23 mouse cellular contexts compared by ENCODE assay signal in the genomic region with DNA sequence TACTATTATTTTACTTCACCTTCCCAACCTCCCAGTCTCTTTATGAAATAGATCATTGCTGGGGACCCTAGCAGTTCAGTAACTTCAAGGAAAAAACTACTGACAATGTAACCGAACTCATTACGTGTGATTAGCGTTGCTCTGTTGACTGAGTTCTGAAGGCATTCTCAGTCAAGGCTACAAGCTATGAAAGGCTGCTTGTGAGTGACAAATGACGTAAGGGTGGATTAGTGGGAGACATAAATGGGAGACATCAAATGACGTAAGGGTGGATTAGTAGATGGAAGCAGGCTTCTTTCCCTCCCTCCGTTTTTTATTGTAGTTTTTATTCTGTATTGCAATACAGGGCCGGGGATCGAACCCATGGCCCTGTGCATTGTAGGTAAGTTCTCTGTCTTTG. TPM values are rescaled to one million over a fixed set of nuclear protein-coding genes. Genes with fewer than 3 reads are reported as not detected.
DNase-seq lines count a peak whose midpoint lies in the region; ATAC-seq and TF ChIP-seq lines count a peak whose summit lies in the region.
"Had no signal": no experiment of that assay in that cellular context is flagged by ENCODE, and none has a peak within 500 bp of the region (broad histone marks: within the 10 kb centered on the region; RNA-seq: fewer than 3 reads in every experiment).

No protein-coding gene starts in this region.

- ATAC-seq in forebrain, embryonic 15.5 days (replicated peaks): no peak; the same call in 1 of the 2 replicates
- peak; percentile 50; the same call in 1 of the 2 replicates for ATAC-seq in forebrain, embryonic 12.5 days (ENCODE audit: low FRiP score)
- no peak for ATAC-seq in forebrain, postnatal 0 days
- ATAC-seq in forebrain, embryonic 14.5 days: peak; percentile 47
- ATAC-seq: activated CD4-positive, CD25-positive, alpha-beta regulatory T cell, adult 4 months; CD4-positive, CD25-positive, alpha-beta regulatory T cell, adult 4 months; Patski had no signal

- H3K4me3 ChIP-seq in forebrain, embryonic 10.5 days: no peak overlapping the region
- no peak overlapping the region for H3K4me3 ChIP-seq in forebrain, embryonic 15.5 days
- no peak overlapping the region for H3K4me3 ChIP-seq in forebrain, embryonic 12.5 days (replicated peaks)
- H3K4me3 ChIP-seq in forebrain, postnatal 0 days (ENCODE audit: low read depth, low read length): no peak overlapping the region
- no peak overlapping the region for H3K4me3 ChIP-seq in forebrain, embryonic 14.5 days (ENCODE audit: low read depth, low read length)
- H3K4me3 ChIP-seq: embryonic facial prominence, embryonic 10.5 days; embryonic facial prominence, embryonic 12.5 days had no signal

- H3K4me2 ChIP-seq in forebrain, embryonic 15.5 days (replicated peaks): no peak overlapping the region
- no peak overlapping the region for H3K4me2 ChIP-seq in forebrain, embryonic 12.5 days
- H3K4me2 ChIP-seq in forebrain, postnatal 0 days (ENCODE audit: low read depth): no peak overlapping the region
- no peak overlapping the region for H3K4me2 ChIP-seq in forebrain, embryonic 14.5 days (ENCODE audit: low read length)
- H3K4me2 ChIP-seq: embryonic facial prominence, embryonic 12.5 days had no signal

- H3K4me1 ChIP-seq in forebrain, embryonic 10.5 days: peaks cover 20% of the 10 kb centered on the region
- peaks cover 6% of the 10 kb centered on the region; the same call in 1 of the 2 replicates for H3K4me1 ChIP-seq in forebrain, embryonic 15.5 days
- H3K4me1 ChIP-seq in forebrain, embryonic 12.5 days: peaks cover 8% of the 10 kb centered on the region; the same call in 1 of the 2 replicates
- no peaks in the 10 kb centered on the region for H3K4me1 ChIP-seq in forebrain, postnatal 0 days (ENCODE audit: insufficient read depth)
- no peaks in the 10 kb centered on the region; the same call in 1 of the 2 replicates for H3K4me1 ChIP-seq in forebrain, embryonic 14.5 days (ENCODE audit: control insufficient read depth, insufficient read depth, low read length)
- H3K4me1 ChIP-seq: embryonic facial prominence, embryonic 10.5 days; embryonic facial prominence, embryonic 12.5 days had no signal

- H3K27me3 ChIP-seq in forebrain, embryonic 10.5 days (ENCODE audit: poor library complexity, severe bottlenecking): no peaks in the 10 kb centered on the region
- no peaks in the 10 kb centered on the region for H3K27me3 ChIP-seq in forebrain, embryonic 15.5 days
- H3K27me3 ChIP-seq in forebrain, embryonic 12.5 days: no peaks in the 10 kb centered on the region
- H3K27me3 ChIP-seq in forebrain, postnatal 0 days (ENCODE audit: insufficient read depth, low read length): no peaks in the 10 kb centered on the region
- no peaks in the 10 kb centered on the region for H3K27me3 ChIP-seq in forebrain, embryonic 14.5 days (replicated peaks; ENCODE audit: control insufficient read depth, insufficient read depth, low read length)
- H3K27me3 ChIP-seq: CH12.LX; embryonic facial prominence, embryonic 12.5 days; Patski had no signal

- no peak for TF ChIP-seq POLR2A in brain, embryonic 14.5 days (IDR thresholded peaks at IDR 0.05; ENCODE audit: borderline replicate concordance, extremely low read depth, insufficient read depth, insufficient read length, poor library complexity, severe bottlenecking)

- TF ChIP-seq CTCF in forebrain, postnatal 0 days (IDR thresholded peaks at IDR 0.05; ENCODE audit: low read depth): no peak
- TF ChIP-seq CTCF in brain, embryonic 14.5 days (IDR thresholded peaks at IDR 0.05; ENCODE audit: borderline replicate concordance, extremely low read depth, insufficient read depth, insufficient read length): no peak

- H3K27ac ChIP-seq in forebrain, embryonic 10.5 days: peak overlapping the region; percentile 45; the same call in 1 of the 2 replicates
- no peak overlapping the region for H3K27ac ChIP-seq in forebrain, embryonic 15.5 days (replicated peaks)
- no peak overlapping the region for H3K27ac ChIP-seq in forebrain, embryonic 12.5 days
- no peak overlapping the region for H3K27ac ChIP-seq in forebrain, postnatal 0 days (ENCODE audit: low read depth, low read length)
- no peak overlapping the region for H3K27ac ChIP-seq in forebrain, embryonic 14.5 days (ENCODE audit: low read depth, low read length)
- H3K27ac ChIP-seq: embryonic facial prominence, embryonic 10.5 days; embryonic facial prominence, embryonic 12.5 days had no signal

- H3K9ac ChIP-seq in forebrain, embryonic 15.5 days (replicated peaks): no peak overlapping the region
- H3K9ac ChIP-seq in forebrain, embryonic 12.5 days: no peak overlapping the region
- H3K9ac ChIP-seq in forebrain, postnatal 0 days: no peak overlapping the region
- no peak overlapping the region for H3K9ac ChIP-seq in forebrain, embryonic 14.5 days (ENCODE audit: low read length)
- H3K9ac ChIP-seq: embryonic facial prominence, embryonic 12.5 days had no signal

- DNase-seq in forebrain, embryonic 10.5 days (ENCODE audit: extremely low spot score, low spot score): no peak
- no peak for DNase-seq in forebrain, postnatal 0 days
- peak; percentile 63 for DNase-seq in brain, embryonic 14.5 days (ENCODE audit: low read depth)
- peak; percentile 51 for DNase-seq in forebrain, embryonic 14.5 days (ENCODE audit: low spot score)
- DNase-seq in yolk sac, embryonic 10.5 days (ENCODE audit: low spot score): no peak
- DNase-seq: adrenal gland, adult 8-10 months; adrenal gland, postnatal 14 days; adrenal gland, postnatal 36 days; B cell, adult 2 months; cerebellum, adult 11 months; cerebellum, adult 18-20 months; cerebellum, adult 9-10 months; cerebellum, postnatal 10 days; cerebellum, postnatal 25 days had no signal

- 62% methylated on average over 8 of the region's 8 CpGs for WGBS in forebrain, embryonic 10.5 days
- 24% methylated on average over 8 of the region's 8 CpGs for WGBS in forebrain, embryonic 15.5 days
- 32% methylated on average over 8 of the region's 8 CpGs for WGBS in forebrain, embryonic 12.5 days
- WGBS in forebrain, postnatal 0 days: 29% methylated on average over 8 of the region's 8 CpGs
- 13% methylated on average over 8 of the region's 8 CpGs for WGBS in forebrain, embryonic 14.5 days

- H3K9me3 ChIP-seq in forebrain, embryonic 10.5 days: no peaks in the 10 kb centered on the region
- H3K9me3 ChIP-seq in forebrain, embryonic 15.5 days: no peaks in the 10 kb centered on the region
- no peaks in the 10 kb centered on the region for H3K9me3 ChIP-seq in forebrain, embryonic 12.5 days
- no peaks in the 10 kb centered on the region for H3K9me3 ChIP-seq in forebrain, postnatal 0 days (ENCODE audit: low read length)
- no peaks in the 10 kb centered on the region for H3K9me3 ChIP-seq in forebrain, embryonic 14.5 days (replicated peaks; ENCODE audit: control insufficient read depth, low read length)
- H3K9me3 ChIP-seq: embryonic facial prominence, embryonic 10.5 days; embryonic facial prominence, embryonic 12.5 days; G1E had no signal

- peaks cover 67% of the 10 kb centered on the region for H3K36me3 ChIP-seq in forebrain, embryonic 10.5 days (replicated peaks)
- no peaks in the 10 kb centered on the region for H3K36me3 ChIP-seq in forebrain, embryonic 15.5 days
- H3K36me3 ChIP-seq in forebrain, embryonic 12.5 days (replicated peaks): peaks cover 7% of the 10 kb centered on the region; the same call in 1 of the 2 replicates
- 0 out of 2 replicates have a peak, but pooled peaks cover 3% of the 10 kb centered on the region for H3K36me3 ChIP-seq in forebrain, postnatal 0 days (ENCODE audit: insufficient read depth)
- H3K36me3 ChIP-seq in forebrain, embryonic 14.5 days (ENCODE audit: control insufficient read depth, insufficient read depth, low read length): 0 out of 2 replicates have a peak, but pooled peaks cover 2% of the 10 kb centered on the region

RNA-seq across cellular contexts. Expression of a gene that starts 26.0 kb away (rescaled TPM):
- 50.0 and 51.5 TPM in 2 replicates for polyA plus RNA-seq in forebrain, embryonic 10.5 days (2016; fragmentation: Nextera tagmentation; extraction: Ambion mirVana)
- polyA plus RNA-seq in forebrain, embryonic 15.5 days (2015; fragmentation: Nextera tagmentation; extraction: Ambion mirVana): 13.1 and 14.4 TPM in 2 replicates
- 19.7 and 21.2 TPM in 2 replicates for polyA plus RNA-seq in forebrain, embryonic 12.5 days (2016; fragmentation: Nextera tagmentation; extraction: Ambion mirVana)
- 21.5 and 26.2 TPM in 2 replicates for total RNA-seq in forebrain, postnatal 0 days (2014; rRNA removed)
- 13.4 and 13.9 TPM in 2 replicates for polyA plus RNA-seq in forebrain, postnatal 0 days (2015; fragmentation: Nextera tagmentation; extraction: Ambion mirVana)
- 18.6 and 21.8 TPM in 2 replicates for polyA plus RNA-seq in brain, embryonic 14.5 days (2012; rRNA removed)
- 13.5 and 14.2 TPM in 2 replicates for polyA plus RNA-seq in forebrain, embryonic 14.5 days (2014; fragmentation: Nextera tagmentation; extraction: Ambion mirVana)

Comparison
In these comparisons a context has a peak if more than half of its experiments do, and no peak if none do; other contexts are left out.
1. DNase-seq: peak in brain, embryonic 14.5 days (single experiment) and forebrain, embryonic 14.5 days (single experiment); none in forebrain, embryonic 10.5 days (single experiment), forebrain, postnatal 0 days (single experiment) and yolk sac, embryonic 10.5 days (single experiment).
2. ATAC-seq: peak in forebrain, embryonic 12.5 days (single experiment) and forebrain, embryonic 14.5 days (single experiment); none in forebrain, embryonic 15.5 days (single experiment) and forebrain, postnatal 0 days (single experiment).